Mouse (Mus musculus) brain, embryonic 14.5 days (tissue): ENCODE measurements around the gene Clec3a. TPM values are rescaled to one million over a fixed set of nuclear protein-coding genes. Genes with fewer than 3 reads are reported as not detected.
A peak's percentile ranks its signal among the peaks of the same experiment; 100 is the strongest.

Experiments used
- DNase-seq: peaks from one replicate; pipeline ENCODE4 v3.0.0-alpha.2; 2011; ENCODE audit warnings: low read depth
- CTCF ChIP-seq: fragments of 200-500 bp; IDR thresholded peaks from 2 replicates; pipeline ENCODE4 v1.5.1; 2012; ENCODE audit warnings: inconsistent platforms, mild to moderate bottlenecking, moderate library complexity, borderline replicate concordance; ENCODE audit not compliant: insufficient read depth, insufficient read length; ENCODE audit errors: extremely low read depth
- POLR2A ChIP-seq: fragments of 200-500 bp; IDR thresholded peaks from 2 replicates; pipeline ENCODE4 v1.6.1; 2012; ENCODE audit warnings: mild to moderate bottlenecking, inconsistent platforms, borderline replicate concordance; ENCODE audit not compliant: poor library complexity, insufficient read depth, insufficient read length, severe bottlenecking; ENCODE audit errors: extremely low read depth
- polyA plus RNA-seq: library from polyadenylated mRNA; depleted of rRNA; stranded (reverse); fragments of >200 nt; gene quantifications from 2 replicates; pipeline ENCODE4 v1.2.3, GENCODE M21; 2012

Clec3a gene
- polyA plus RNA-seq, 1 experiment = not detected

DNA sequence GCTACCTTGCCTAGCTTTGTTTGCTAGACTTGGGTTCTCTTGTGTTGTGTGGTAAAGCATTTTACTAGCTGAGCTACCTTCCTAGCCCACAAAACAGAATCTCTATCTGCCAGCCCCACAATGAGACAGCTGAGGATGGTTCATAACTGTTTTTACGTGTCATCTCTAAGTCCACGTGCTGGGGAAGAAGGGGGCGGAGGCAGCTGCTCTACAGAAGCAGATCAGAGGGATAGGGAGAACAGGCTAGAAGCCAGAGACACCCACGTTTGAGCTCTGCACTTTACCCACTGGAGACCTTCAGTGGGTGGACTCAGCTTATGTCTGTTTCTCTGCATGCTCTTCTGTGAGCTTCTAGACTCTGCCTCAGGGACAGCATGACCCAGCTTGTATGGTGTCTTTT is 3.7 kb downstream of the Clec3a start:
- TF ChIP-seq CTCF = no peak
- no peak for TF ChIP-seq POLR2A
- DNase-seq = no peak

DNA sequence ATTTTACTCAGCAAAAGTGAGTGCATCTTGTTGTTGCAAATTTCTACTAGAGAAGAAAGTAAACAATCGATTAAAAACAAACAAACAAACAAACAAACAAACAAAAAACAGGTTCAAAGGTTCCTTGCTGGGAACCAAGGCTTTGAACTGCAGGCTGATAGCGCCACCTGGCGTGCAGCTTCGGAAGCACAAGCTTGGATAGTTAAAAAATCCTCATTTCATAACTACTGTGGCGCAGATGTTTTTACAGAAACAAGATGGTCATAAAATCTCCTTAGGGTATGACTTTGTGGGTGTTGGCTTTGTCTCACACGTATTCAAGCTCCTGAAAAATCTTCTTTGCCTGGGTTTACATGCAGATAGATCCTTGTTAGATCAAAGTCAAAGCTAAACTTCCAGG is 20.4 kb downstream of the Clec3a start:
- TF ChIP-seq POLR2A (no peak), CTCF (peak; percentile 89)
- peak; percentile 70 for DNase-seq

DNA sequence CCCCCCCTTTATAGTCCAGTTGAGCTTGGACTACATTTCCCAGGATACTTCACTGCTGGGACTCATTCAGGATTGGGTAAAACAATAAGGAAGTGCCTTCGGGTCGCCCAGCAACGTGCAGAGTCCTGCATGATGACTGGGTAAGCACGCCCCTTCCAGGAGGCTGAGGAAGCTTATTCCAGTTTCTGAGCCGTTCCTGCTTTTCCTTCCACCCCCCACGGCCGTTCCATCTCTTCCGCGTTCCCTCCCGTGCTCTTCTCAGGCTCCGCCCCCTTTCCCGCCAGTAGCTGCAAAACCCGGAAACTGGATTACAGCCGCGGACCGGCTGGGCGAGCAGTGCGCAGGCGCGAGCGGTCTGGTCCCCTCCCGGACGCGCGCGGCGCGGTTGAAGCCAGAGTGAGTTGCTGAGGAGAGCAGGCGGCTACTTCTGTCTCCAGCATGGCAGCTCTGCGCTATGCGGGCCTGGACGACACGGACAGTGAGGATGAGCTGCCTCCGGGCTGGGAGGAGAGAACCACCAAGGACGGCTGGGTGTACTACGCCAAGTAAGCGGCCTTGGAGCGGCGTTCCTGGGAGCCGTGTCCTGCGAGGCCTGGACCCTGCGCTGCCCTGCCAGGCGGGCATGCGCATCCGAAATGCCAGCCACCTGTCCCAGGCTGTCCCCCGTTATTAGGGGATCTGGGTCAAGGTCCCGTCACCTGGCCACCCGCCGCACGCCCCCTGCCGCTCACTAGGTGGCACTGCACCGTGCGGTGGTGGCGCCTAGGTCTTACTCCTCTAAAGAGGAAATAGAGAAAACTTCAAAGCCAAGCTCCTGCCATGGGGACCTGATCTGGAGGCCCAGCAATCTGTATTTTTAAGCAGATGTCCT is 21.7 kb downstream of the Clec3a start, which contains the start of gene Wwox:
Wwox (plus strand) TSS at position 322 of the 871 bp plus-strand sequence.
- TF ChIP-seq POLR2A (0 out of 2 replicates have a peak, but pooled peaks have one; percentile 48), CTCF (peak; percentile 78)
- peak; percentile 100 for DNase-seq

DNA sequence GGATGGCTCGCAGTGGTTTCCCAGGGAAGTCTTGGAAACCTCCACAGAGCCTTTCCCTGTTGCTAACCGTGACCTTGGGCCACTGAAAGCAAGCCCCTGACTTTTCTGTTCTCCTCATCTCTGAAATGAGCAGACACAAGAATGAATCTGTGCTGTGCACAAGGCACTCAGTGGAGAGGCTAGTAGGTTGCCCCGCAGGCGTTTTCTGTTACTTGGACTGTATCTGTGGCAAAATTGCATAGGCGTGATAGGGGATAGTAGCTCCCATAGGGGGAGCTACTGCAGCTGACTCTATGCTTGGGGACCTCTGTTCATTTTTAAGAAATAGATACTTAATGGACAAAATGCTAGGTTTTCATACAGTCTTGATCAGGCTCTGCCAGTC is 22.3 kb downstream of the Clec3a start:
- no peak for DNase-seq
- TF ChIP-seq CTCF = peak; percentile 16; the same call in 1 of the 2 replicates
- TF ChIP-seq POLR2A = no peak

DNA sequence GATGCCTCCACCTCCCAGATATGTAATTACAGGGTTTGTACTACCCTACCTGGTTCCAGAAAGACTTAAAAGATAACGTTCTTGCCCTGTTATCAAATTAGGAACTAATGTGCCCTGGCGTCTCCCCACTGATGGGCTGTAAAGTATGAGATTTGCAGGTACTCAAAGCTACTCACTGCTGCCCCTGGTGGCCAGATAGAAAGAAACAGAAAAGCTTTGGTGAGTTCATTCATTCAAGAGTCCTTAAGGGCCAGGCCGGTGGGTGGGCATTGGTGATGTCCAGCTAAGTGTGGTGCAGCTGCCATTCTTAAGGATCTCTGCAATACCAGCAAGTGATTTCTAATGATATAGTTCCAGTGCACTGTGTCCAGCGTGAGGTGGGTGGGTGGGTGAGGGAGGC is 23.7 kb downstream of the Clec3a start:
- peak; percentile 49; the same call in 1 of the 2 replicates for TF ChIP-seq CTCF
- no peak for TF ChIP-seq POLR2A
- no peak for DNase-seq

DNA sequence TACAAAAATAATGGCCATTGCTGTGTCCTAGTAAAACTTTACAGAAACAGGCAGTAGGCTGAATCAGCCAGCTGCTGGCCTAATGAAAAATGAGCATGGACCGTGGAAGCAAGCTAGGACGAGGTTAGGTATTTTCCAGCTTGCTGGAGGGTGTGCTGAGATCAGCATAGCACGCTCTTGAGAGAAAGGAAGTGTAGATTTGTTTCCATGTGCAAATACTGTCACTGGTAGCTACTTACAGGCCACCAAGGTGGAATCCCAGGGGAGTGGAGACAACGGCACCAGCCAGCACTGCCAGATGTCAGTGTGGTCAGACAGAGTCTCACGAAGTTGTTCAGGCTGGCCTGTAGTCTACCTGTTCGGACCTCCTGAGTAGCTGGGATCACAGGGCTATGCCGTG is 29.0 kb downstream of the Clec3a start:
- DNase-seq = no peak

DNA sequence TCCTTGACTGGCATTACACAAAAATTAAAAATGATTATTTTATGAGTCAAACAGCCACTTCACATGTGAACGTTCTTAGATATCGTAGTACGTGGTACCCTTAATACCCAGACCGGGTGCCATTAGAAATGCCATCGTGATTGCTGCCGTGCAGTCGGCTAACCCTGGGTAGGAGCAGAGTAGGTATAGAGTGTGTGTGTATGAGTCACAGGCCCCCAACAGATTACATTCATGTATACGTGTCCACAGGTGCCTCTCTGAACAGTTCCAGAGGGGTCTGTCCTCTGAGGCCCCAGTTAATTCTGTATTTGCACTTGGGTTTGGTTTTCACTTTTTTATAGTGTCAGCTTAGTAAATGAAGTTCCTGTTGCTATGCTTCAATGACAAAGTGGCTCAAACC is 34.4 kb downstream of the Clec3a start:
- no peak for TF ChIP-seq CTCF
- no peak for TF ChIP-seq POLR2A
- no peak for DNase-seq

More for the DNA sequence above, 29.0 kb downstream of the Clec3a start:
- TF ChIP-seq POLR2A = no peak
- no peak for TF ChIP-seq CTCF

DNA sequence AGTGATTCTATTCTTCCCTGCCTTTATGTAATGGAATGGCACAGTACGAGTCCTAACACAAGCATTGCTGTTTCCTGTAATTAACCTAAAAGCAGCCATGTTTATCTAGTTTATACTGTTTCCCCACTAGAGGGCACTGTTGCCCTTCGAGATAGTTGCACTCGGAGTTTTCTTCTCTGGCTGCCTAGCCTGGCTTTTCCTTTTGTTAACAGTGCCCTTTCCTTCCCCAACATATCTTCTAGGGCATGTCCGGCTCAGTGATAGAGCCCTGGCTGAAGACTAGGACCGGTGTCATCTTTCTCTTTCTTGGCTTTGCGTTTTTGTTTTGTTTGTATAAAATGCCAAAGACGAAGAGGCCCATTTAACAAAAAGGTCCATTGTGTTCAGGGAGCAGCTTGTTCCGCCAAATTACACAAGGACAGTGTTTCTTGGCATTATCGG is 34.9 kb downstream of the Clec3a start:
- TF ChIP-seq POLR2A (no peak), CTCF (peak; percentile 72; the same call in 1 of the 2 replicates)
- DNase-seq = peak; percentile 92

DNA sequence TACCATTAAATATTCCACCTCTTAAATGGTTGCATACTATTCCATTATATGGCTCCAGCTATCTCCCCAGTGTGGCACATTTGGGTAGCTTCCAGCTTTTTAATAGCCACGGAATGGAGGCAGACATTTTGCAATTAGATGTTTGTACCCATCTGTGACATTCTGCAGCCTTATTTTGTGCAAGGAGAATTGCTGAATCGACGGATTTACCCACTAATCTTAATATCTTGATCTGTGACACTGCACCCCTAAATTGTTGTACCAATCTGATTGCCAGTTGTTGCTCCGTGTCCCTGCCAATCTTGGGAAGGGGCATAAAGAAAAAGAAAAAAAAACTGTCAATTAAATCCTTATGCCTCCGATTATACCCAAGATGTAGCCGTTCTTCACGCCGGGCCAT is 37.4 kb downstream of the Clec3a start:
- no peak for DNase-seq
- no peak for TF ChIP-seq CTCF
- no peak for TF ChIP-seq POLR2A

DNA sequence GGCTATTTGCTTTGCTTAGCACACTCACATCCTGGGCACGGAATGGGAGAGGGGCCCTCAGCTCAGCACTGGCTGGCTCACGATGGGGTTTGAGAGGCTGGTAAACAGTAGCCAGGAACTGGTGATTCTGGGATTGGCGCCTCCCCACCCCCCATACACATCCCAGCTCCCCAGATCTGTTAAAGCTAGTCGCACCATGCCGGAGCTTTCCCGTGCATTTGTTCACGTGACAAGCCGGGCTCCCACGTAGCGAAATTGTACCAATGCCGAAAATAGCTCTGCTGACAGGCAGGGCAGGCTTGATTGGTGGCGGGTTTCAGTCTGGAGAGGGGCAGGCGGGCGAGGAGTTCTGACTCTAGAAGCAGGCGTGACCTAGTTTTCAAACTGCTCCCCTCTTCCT is 38.1 kb downstream of the Clec3a start:
- TF ChIP-seq POLR2A (no peak), CTCF (no peak)
- DNase-seq = no peak

DNA sequence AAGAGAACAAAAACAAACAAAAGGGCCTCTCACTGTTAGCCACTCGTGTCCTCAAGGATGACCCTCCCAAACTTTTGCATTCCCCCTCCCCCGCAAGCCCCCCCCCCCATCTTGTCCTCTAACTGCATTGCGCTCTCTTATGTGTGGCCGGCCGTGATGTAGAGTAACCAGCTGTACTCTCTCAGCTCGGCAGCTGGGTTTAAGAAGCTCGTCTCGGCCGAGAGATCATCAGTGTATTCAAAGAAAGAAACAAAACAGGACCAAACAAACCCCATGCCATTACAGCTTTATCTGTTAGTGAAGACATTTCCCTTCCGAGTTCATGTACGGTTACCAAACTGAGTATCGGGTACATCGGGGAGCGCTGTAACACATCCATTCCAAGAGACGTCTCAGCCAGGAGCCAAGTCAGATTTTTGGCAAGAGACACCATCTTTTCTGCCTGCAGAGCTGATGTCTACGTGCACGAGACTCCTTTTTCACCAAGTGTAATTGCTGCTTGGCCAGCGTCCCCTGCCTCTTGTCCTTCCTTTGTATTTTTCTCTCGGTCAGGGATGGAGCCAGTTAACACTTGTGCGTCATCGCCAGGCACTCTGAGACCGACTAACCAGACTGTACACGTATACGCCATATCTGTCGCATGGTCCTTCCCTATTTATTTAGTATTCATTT is 40.4 kb downstream of the Clec3a start:
- peak; percentile 72 for DNase-seq
- no peak for TF ChIP-seq CTCF
- TF ChIP-seq POLR2A = no peak
